Mouse (Mus musculus): ENCODE measurements around the gene Gm20498.

The Gm20498 gene

GRCm38 (mm10) chr12:81332875-81333421, 199.8 kb downstream of the Gm20498 start, which contains the start of gene Slc8a3:
Gene Slc8a3 (minus strand): TSS chr12:81333180.
- DNase-seq (ENCODE audit: low read depth, low spot score), result peak; percentile 67

- peak; percentile 49 for DNase-seq (ENCODE audit: low read depth, low spot score)
Observed at GRCm38 (mm10) chr12:81331937-81332874, 200.5 kb downstream of the Gm20498 start.

DNA sequence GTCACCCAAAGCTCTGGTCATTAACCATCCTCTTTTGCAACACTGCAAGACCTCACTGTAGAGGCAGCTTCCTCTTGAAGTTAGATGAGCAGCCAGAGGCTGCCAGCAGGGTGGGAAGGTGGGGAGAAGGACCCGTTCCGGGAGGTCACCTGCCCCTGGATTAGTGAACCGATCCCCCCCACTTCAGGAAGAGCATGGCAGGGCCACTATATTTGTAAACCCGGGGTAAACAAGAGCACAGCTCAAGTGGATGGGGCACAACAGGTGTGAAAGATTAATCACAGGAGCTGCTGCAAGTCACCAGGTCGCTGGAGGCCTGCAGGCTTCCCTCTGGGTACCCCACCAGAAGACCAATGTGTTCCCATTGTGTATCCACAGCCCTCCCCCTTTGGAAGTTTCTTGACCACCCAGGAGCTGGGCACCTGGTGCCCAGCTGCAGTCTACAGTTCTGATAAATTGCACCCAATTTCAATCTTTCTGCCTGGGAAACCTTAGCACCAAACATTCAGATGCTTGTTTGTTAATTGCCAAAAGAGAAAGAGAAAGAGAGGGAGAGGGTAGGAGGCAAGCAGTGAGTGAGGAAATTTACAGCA, 201.6 kb downstream of the Gm20498 start:
- no peak for DNase-seq (ENCODE audit: low read depth, low spot score)

DNA sequence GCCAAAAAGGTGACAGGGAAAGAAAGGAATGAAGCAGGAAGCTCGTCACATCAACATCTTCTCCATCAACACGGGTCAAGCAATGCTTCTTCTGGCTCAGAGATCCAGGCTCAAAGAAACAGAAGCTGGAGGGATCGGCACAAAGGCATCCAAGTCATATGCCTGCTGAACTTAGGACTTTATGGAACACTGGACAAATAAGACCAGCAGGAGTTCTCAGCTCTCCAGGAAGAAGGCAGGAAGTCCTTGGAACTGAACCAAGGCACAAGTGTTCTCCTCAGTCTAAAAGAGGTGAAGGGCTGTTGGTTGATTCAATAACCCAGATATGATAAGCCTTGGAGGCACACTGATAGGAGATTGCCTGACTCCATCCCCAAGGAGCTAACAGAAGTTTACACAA, 207.7 kb downstream of the Gm20498 start:
- DNase-seq (ENCODE audit: low read depth, low spot score), result no peak

DNA sequence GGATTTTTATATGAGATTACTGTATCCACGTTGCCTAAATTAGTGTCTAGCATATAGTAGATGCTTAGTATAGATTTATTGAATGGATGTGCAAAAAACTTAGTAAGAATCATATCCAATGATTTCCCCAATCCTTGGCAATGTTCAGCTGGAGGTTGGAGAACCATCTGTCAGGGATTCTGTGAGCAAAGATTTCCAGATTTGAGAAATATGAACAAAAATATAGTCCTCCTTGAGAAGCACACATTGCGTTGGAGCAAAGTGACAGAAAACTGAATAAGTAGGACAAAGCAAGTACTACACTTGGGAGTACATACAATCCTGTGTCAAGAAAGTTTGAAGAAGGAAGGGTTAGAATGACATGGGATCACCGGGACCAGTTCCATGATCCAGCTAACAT, 208.6 kb downstream of the Gm20498 start:
- DNase-seq (ENCODE audit: low read depth, low spot score), result no peak

DNA sequence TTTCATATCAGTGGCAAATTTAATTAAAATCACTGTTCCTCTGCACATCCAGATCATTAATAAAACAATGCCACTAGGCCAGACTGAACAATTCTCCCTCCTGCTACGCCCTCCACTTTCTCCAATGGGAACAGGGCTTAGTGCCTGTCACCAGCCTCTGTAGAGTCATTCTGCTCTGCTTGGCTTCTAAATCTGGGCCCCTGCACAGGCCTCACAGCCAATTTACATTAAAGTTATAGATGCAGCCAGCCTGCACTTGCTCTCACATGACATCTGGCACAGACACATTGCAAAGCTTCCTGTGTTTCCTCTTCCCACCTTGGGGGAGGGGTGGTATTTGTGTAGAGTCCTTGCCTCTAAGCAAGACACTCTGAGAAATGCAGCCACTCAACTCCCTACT, 211.7 kb downstream of the Gm20498 start:
- no peak for DNase-seq (ENCODE audit: low read depth, low spot score)

- no peak for DNase-seq (ENCODE audit: low read depth, low spot score)
Observed at GRCm38 (mm10) chr12:81317811-81318210, 214.9 kb downstream of the Gm20498 start.

DNA sequence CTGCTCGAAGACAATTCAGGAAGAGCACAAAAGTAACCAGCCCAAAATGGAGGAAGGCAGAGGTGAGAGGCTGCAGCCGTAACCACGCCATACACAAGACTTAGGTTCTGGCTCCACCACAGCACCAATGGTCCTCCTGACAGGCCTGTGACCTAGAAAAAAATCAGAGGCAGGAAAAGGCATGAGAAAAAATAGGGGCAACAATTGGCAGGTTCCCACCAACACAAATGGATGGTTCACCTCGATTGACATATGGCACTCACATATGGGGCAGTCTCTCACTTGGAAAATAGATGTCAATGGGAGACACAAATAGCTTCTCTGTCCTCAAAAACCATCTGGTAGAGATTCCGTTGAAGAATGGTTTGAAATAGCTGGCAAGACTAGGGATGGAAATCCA, 216.8 kb downstream of the Gm20498 start:
- no peak for DNase-seq (ENCODE audit: low read depth, low spot score)
